Mouse (Mus musculus): Measurements from ENCODE around the gene Pdzd2. TPM values are rescaled to one million over a fixed set of nuclear protein-coding genes. Genes with fewer than 3 reads are reported as not detected.
A peak's percentile ranks its signal among the peaks of the same experiment; 100 is the strongest.

Pdzd2 gene
- polyA plus RNA-seq, 1 experiment: 125 TPM

DNA sequence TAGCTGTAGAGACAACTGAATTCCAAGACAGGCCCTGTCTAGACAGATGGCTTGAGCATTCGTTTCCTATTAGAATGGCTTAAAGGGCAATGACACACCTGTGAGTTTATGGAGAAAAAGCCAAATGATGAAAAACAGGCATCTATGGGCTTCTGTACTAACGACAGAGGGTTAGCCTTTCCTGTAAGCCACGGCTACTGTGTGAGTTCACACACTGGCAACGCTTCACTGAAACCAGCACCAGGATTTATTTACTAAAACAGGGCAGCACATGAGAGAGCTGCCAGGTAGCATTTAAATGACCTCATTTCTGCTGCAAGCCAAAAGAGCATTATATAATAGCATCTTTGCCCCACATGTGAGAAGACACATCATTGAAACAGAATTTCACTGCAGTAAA, 288.3 kb downstream of the Pdzd2 start:
- Histone ChIP-seq H3K4me1 (ENCODE audit: control insufficient read depth, insufficient read depth, low read length) (no peaks in the 10 kb centered on the region), H3K4me3 (replicated peaks; ENCODE audit: extremely low read depth, low read depth, low read length) (no peak overlapping the region)
- no peak for DNase-seq
- TF ChIP-seq CTCF (IDR thresholded peaks at IDR 0.05; ENCODE audit: insufficient read depth, low read length): no peak
- TF ChIP-seq POLR2A (IDR thresholded peaks at IDR 0.05; ENCODE audit: borderline replicate concordance, extremely low read depth, low read depth, low read length): no peak
- 70% methylated on average over 4 of the region's 4 CpGs for WGBS

DNA sequence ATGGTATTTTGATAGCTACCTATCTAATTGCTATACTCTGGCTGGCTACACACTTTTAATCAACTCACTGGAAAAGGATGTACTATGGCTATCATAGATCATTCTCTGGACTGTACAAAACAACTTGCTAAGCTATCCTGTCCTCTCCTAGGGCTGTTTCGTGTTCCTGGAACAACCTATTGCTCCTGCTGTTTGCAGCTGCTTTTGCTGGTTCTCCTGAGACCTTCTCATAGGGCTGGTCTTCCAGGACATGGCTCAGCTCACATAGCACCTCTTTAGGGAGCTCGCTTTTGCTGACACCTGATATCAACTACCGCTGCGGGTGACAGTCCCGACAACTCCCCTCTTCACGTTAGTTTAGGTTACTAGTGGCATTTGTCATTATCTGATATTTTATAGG, 288.9 kb downstream of the Pdzd2 start:
- H3K4me1 ChIP-seq (ENCODE audit: control insufficient read depth, insufficient read depth, low read length): no peaks in the 10 kb centered on the region
- no peak for DNase-seq
- TF ChIP-seq CTCF (IDR thresholded peaks at IDR 0.05; ENCODE audit: insufficient read depth, low read length) (no peak), POLR2A (IDR thresholded peaks at IDR 0.05; ENCODE audit: borderline replicate concordance, extremely low read depth, low read depth, low read length) (no peak)
- H3K4me3 ChIP-seq (replicated peaks; ENCODE audit: extremely low read depth, low read depth, low read length): no peak overlapping the region
- 75% methylated on average over 6 of the region's 6 CpGs for WGBS

DNA sequence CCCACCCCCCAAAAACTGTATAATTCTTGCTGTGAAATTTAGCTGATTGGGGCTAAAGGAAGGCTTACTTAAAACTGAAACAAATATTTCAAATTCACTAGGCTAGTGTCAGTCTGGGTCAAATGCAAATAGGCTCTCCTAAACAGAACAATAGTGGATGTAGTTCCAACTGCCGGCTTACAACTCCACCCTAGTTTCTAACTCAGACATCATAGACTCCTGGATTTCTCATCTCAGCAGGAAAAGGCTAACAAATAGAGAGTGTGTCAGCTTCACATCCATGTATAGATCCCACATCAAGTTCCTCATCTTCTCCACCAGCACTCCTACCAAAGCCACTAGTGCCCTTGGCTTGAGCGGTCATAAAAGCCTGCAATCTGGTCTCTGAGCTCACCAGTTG, 290.4 kb downstream of the Pdzd2 start:
- WGBS: 50% methylated on average over 2 of the region's 2 CpGs
- Histone ChIP-seq H3K4me3 (replicated peaks; ENCODE audit: extremely low read depth, low read depth, low read length) (no peak overlapping the region), H3K4me1 (ENCODE audit: control insufficient read depth, insufficient read depth, low read length) (no peaks in the 10 kb centered on the region)
- no peak for DNase-seq
- TF ChIP-seq CTCF (IDR thresholded peaks at IDR 0.05; ENCODE audit: insufficient read depth, low read length) (no peak), POLR2A (IDR thresholded peaks at IDR 0.05; ENCODE audit: borderline replicate concordance, extremely low read depth, low read depth, low read length) (no peak)

- DNase-seq: no peak
- Histone ChIP-seq H3K4me1 (ENCODE audit: control insufficient read depth, insufficient read depth, low read length) (no peaks in the 10 kb centered on the region), H3K4me3 (replicated peaks; ENCODE audit: extremely low read depth, low read depth, low read length) (no peak overlapping the region)
- TF ChIP-seq CTCF (IDR thresholded peaks at IDR 0.05; ENCODE audit: insufficient read depth, low read length) (no peak), POLR2A (IDR thresholded peaks at IDR 0.05; ENCODE audit: borderline replicate concordance, extremely low read depth, low read depth, low read length) (no peak)
- 56% methylated on average over 10 of the region's 10 CpGs for WGBS
These were observed 292.7 kb downstream of the Pdzd2 start for GRCm38 (mm10) chr15:12447021-12447434.

GRCm38 (mm10) chr15:12444551-12444950, 295.2 kb downstream of the Pdzd2 start:
- no peak for TF ChIP-seq CTCF (IDR thresholded peaks at IDR 0.05; ENCODE audit: insufficient read depth, low read length)
- no peak for TF ChIP-seq POLR2A (IDR thresholded peaks at IDR 0.05; ENCODE audit: borderline replicate concordance, extremely low read depth, low read depth, low read length)
- 62% methylated on average over 5 of the region's 5 CpGs for WGBS
- no peak for DNase-seq
- H3K4me3 ChIP-seq (replicated peaks; ENCODE audit: extremely low read depth, low read depth, low read length): no peak overlapping the region
- H3K4me1 ChIP-seq (ENCODE audit: control insufficient read depth, insufficient read depth, low read length): peaks cover 2% of the 10 kb centered on the region; the same call in 1 of the 2 replicates

DNA sequence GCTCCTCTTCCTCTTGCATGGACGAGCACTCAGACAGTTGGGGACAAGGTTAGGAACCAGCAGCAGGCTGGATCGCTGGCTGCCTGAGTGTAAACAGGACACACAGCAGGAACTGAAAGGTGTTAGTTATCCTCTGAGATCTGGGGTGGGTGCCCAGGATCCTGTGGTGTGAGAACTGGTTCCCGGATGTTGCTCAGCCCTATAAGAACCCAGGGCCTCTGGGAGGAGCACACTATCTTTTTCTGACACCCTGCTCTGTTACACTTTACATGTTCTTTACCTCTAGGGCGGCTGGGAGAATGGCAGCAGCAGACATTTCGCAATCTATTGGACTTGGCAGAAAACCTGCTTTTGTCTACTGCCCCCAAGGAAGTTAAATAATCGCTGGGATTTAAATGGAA, 300.4 kb downstream of the Pdzd2 start:
- H3K4me3 ChIP-seq (replicated peaks; ENCODE audit: extremely low read depth, low read depth, low read length): no peak overlapping the region
- 16% methylated on average over 6 of the region's 6 CpGs for WGBS
- DNase-seq: peak; percentile 17

DNA sequence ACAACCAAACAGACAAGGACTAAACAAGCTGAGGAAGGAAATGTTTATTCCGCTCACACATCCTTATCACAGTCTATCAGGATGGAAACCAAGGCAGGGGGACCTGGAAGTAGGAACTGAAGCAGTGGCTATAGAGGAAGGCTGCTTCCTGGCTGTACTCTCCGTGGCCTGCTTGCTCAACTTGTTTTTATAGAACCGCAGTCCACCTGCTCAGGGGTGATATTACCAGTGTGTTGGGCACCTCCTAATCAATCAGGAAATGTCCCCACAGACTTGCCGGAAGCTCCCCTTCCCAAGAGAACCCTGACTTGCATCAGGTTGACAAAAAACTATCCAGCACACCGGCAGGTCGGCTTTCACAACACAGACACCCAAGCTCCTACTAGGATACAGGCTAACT, 301.0 kb downstream of the Pdzd2 start:
- 56% methylated on average over 6 of the region's 6 CpGs for WGBS
- TF ChIP-seq CTCF (IDR thresholded peaks at IDR 0.05; ENCODE audit: insufficient read depth, low read length): no peak
- no peak for TF ChIP-seq POLR2A (IDR thresholded peaks at IDR 0.05; ENCODE audit: borderline replicate concordance, extremely low read depth, low read depth, low read length)
- DNase-seq: no peak
- peaks cover 16% of the 10 kb centered on the region for H3K4me1 ChIP-seq (ENCODE audit: control insufficient read depth, insufficient read depth, low read length)
- no peak overlapping the region for H3K4me3 ChIP-seq (replicated peaks; ENCODE audit: extremely low read depth, low read depth, low read length)

More for the DNA sequence above, 300.4 kb downstream of the Pdzd2 start:
- no peak for TF ChIP-seq CTCF (IDR thresholded peaks at IDR 0.05; ENCODE audit: insufficient read depth, low read length)
- peaks cover 10% of the 10 kb centered on the region for H3K4me1 ChIP-seq (ENCODE audit: control insufficient read depth, insufficient read depth, low read length)

DNA sequence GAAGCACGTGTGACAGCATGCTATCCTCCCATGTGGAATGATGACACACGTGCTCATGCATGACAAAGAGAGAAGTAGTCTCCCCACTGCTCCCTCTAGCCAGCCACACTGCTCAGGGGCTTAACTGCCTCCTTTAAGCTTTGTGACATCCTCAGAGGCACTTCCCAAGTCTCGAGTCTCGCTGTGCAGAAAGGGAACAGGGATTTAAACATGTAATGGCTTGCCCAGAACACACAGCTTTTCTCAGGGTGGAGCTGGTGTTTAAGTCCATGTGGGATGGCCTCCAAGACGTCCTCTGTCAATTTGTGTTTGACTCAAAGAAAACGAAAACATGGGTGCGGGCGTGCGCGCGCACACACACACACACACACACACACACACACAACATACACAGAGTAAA, 301.6 kb downstream of the Pdzd2 start:
- Histone ChIP-seq H3K4me1 (ENCODE audit: control insufficient read depth, insufficient read depth, low read length) (peaks cover 16% of the 10 kb centered on the region), H3K4me3 (replicated peaks; ENCODE audit: extremely low read depth, low read depth, low read length) (no peak overlapping the region)
- DNase-seq: no peak
- 84% methylated on average over 11 of the region's 11 CpGs for WGBS
- TF ChIP-seq CTCF (IDR thresholded peaks at IDR 0.05; ENCODE audit: insufficient read depth, low read length) (no peak), POLR2A (IDR thresholded peaks at IDR 0.05; ENCODE audit: borderline replicate concordance, extremely low read depth, low read depth, low read length) (no peak)

DNA sequence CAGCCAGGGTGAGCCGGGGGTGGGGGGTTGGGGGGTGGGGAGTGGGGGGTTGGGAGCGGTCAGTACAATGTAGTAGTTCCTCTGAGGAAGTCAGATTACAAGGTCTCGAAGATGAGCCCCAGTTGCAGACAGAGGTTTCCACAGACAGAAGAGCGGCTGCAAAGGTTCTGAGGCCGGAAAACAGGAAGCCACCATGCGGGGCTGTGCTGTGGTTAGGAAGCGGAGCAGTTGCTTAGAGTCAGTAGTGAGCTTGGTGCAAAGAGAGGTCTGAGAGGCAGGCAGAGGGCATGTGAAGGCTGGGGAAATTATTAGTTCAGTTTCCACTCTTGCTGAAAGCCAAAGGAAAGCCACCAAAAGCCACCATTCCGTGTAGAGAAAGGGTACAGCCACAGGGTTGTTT, 303.8 kb downstream of the Pdzd2 start:
- Histone ChIP-seq H3K4me3 (replicated peaks; ENCODE audit: extremely low read depth, low read depth, low read length) (no peak overlapping the region), H3K4me1 (ENCODE audit: control insufficient read depth, insufficient read depth, low read length) (peaks cover 20% of the 10 kb centered on the region)
- TF ChIP-seq POLR2A (IDR thresholded peaks at IDR 0.05; ENCODE audit: borderline replicate concordance, extremely low read depth, low read depth, low read length): no peak
- no peak for TF ChIP-seq CTCF (IDR thresholded peaks at IDR 0.05; ENCODE audit: insufficient read depth, low read length)
- WGBS: 65% methylated on average over 8 of the region's 8 CpGs
- DNase-seq: no peak

GRCm38 (mm10) chr15:12433893-12434599, 305.7 kb downstream of the Pdzd2 start:
- H3K4me3 ChIP-seq (replicated peaks; ENCODE audit: extremely low read depth, low read depth, low read length): no peak overlapping the region
- no peak for DNase-seq
- H3K4me1 ChIP-seq (ENCODE audit: control insufficient read depth, insufficient read depth, low read length): peaks cover 14% of the 10 kb centered on the region
- TF ChIP-seq POLR2A (IDR thresholded peaks at IDR 0.05; ENCODE audit: borderline replicate concordance, extremely low read depth, low read depth, low read length) (no peak), CTCF (IDR thresholded peaks at IDR 0.05; ENCODE audit: insufficient read depth, low read length) (no peak)
- 38% methylated on average over 19 of the region's 19 CpGs for WGBS

Measured in lung, adult 2 months (tissue).